Mouse (Mus musculus) MEL (cell line): ENCODE measurements around the gene Vps8. TPM values are rescaled to one million over a fixed set of nuclear protein-coding genes. Genes with fewer than 3 reads are reported as not detected.

Experiments used
- DNase-seq: peaks from one replicate; pipeline ENCODE4 v3.0.0; 2011; ENCODE audit warnings: low read depth, low spot score
- H3K27ac ChIP-seq: 2 replicates; pipeline ENCODE4 v1.5.1; 2012; ENCODE audit warnings: low read depth, mild to moderate bottlenecking, control low read depth, low read length, moderate library complexity; ENCODE audit not compliant: control insufficient read depth
- H3K27me3 ChIP-seq, 2 experiments: fragments of 150-350 bp in 1 of 2; sonication (generic) in 1 of 2; 2 replicates each; pipeline ENCODE4 v1.6.1; 2012; ENCODE audit warnings: low read length in 2 of 2, mild to moderate bottlenecking in 2 of 2, improper control_type of control experiment in 1 of 2, moderate library complexity in 1 of 2; ENCODE audit not compliant: insufficient read depth in 2 of 2, control insufficient read depth in 1 of 2
- H3K36me3 ChIP-seq, 2 experiments: 2 replicates each; pipeline ENCODE4 v1.6.1; 2012 to 2014; ENCODE audit warnings: low read length in 2 of 2, improper control_type of control experiment in 1 of 2, inconsistent platforms in 1 of 2, mild to moderate bottlenecking in 1 of 2; ENCODE audit not compliant: insufficient read depth in 2 of 2, control insufficient read depth in 1 of 2
- H3K4me1 ChIP-seq, 2 experiments: fragments of 150-350 bp in 1 of 2; sonication (generic) in 1 of 2; 2 replicates each; pipeline ENCODE4 v1.6.1; 2012; ENCODE audit warnings: low read length in 2 of 2, improper control_type of control experiment in 1 of 2, mild to moderate bottlenecking in 1 of 2; ENCODE audit not compliant: insufficient read depth in 2 of 2, control insufficient read depth in 1 of 2
- H3K4me3 ChIP-seq, 2 experiments: fragments of 150-350 bp in 1 of 2; sonication (generic) in 1 of 2; 2 replicates each; pipeline ENCODE4 v1.5.1; 2012; ENCODE audit warnings: low read depth in 2 of 2, low read length in 2 of 2, mild to moderate bottlenecking in 2 of 2, moderate library complexity in 2 of 2, control low read depth in 1 of 2, improper control_type of control experiment in 1 of 2; ENCODE audit not compliant: control insufficient read depth in 1 of 2, insufficient read depth in 1 of 2
- H3K79me2 ChIP-seq: 2 replicates; pipeline ENCODE4 v1.6.1; 2012; ENCODE audit warnings: mild to moderate bottlenecking, low read length, moderate library complexity; ENCODE audit not compliant: control insufficient read depth, poor library complexity, insufficient read depth
- H3K9ac ChIP-seq: 2 replicates; pipeline ENCODE4 v1.6.1; 2012; ENCODE audit warnings: low read depth, mild to moderate bottlenecking, control low read depth, low read length, moderate library complexity; ENCODE audit not compliant: control insufficient read depth, poor library complexity, severe bottlenecking
- H3K9me3 ChIP-seq: fragments of 150-350 bp; sonication (generic); replicated peaks from 2 replicates; pipeline ENCODE4 v1.6.1; 2012; ENCODE audit warnings: mild to moderate bottlenecking, low read length, improper control_type of control experiment, moderate library complexity; ENCODE audit not compliant: insufficient read depth
- BHLHE40 ChIP-seq: IDR thresholded peaks from 2 replicates; pipeline ENCODE4 v1.6.1; 2012; ENCODE audit warnings: low read depth, mild to moderate bottlenecking, inconsistent platforms, low read length, improper control_type of control experiment, borderline replicate concordance
- CHD2 ChIP-seq: IDR thresholded peaks from 2 replicates; pipeline ENCODE4 v1.6.1; 2011; ENCODE audit warnings: low read length, improper control_type of control experiment
- ELF1 ChIP-seq: IDR thresholded peaks from 2 replicates; pipeline ENCODE4 v1.6.1; 2014; ENCODE audit warnings: low read depth, mild to moderate bottlenecking, inconsistent platforms, low read length, improper control_type of control experiment, moderate library complexity
- EP300 ChIP-seq, 2 experiments: IDR thresholded peaks; 2 replicates each; pipeline ENCODE4 v1.6.1; 2011; ENCODE audit warnings: improper control_type of control experiment in 2 of 2, low read length in 2 of 2, low read depth in 1 of 2, mild to moderate bottlenecking in 1 of 2
- ETS1 ChIP-seq: IDR thresholded peaks from 2 replicates; pipeline ENCODE4 v1.6.1; 2012; ENCODE audit warnings: low read depth, mild to moderate bottlenecking, inconsistent platforms, low read length, improper control_type of control experiment, moderate library complexity
- GATA1 ChIP-seq: IDR thresholded peaks from 2 replicates; pipeline ENCODE4 v1.6.1; 2011; ENCODE audit warnings: low read depth, low read length, improper control_type of control experiment
- HCFC1 ChIP-seq: IDR thresholded peaks from 2 replicates; pipeline ENCODE4 v1.6.1; 2012; ENCODE audit warnings: low read depth, mild to moderate bottlenecking, inconsistent platforms, low read length, improper control_type of control experiment, moderate library complexity
- MAFK ChIP-seq: IDR thresholded peaks from 2 replicates; pipeline ENCODE4 v1.6.1; 2011; ENCODE audit warnings: low read depth, mild to moderate bottlenecking, low read length, improper control_type of control experiment, borderline replicate concordance
- MAZ ChIP-seq: IDR thresholded peaks from 2 replicates; pipeline ENCODE4 v1.6.1; 2012; ENCODE audit warnings: low read depth, mild to moderate bottlenecking, inconsistent platforms, low read length, improper control_type of control experiment
- MEF2A ChIP-seq: IDR thresholded peaks from 2 replicates; pipeline ENCODE4 v1.6.1; 2014; ENCODE audit warnings: low read depth, mild to moderate bottlenecking, inconsistent platforms, low read length, improper control_type of control experiment; ENCODE audit not compliant: poor library complexity, insufficient replicate concordance, severe bottlenecking; ENCODE audit errors: extremely low read depth
- MXI1 ChIP-seq: IDR thresholded peaks from 2 replicates; pipeline ENCODE4 v1.6.1; 2011; ENCODE audit warnings: mild to moderate bottlenecking, low read depth, low read length, improper control_type of control experiment
- MYC ChIP-seq: IDR thresholded peaks from 2 replicates; pipeline ENCODE4 v1.6.1; 2011; ENCODE audit warnings: low read depth, mild to moderate bottlenecking, low read length, improper control_type of control experiment, moderate library complexity
- NELFE ChIP-seq: IDR thresholded peaks from 2 replicates; pipeline ENCODE4 v1.6.1; 2011; ENCODE audit warnings: low read depth, low read length, improper control_type of control experiment
- NRF1 ChIP-seq: IDR thresholded peaks from 2 replicates; pipeline ENCODE4 v1.6.1; 2014; ENCODE audit warnings: low read depth, mild to moderate bottlenecking, inconsistent platforms, low read length, improper control_type of control experiment, moderate library complexity; ENCODE audit not compliant: poor library complexity, insufficient read depth, severe bottlenecking
- POLR2A ChIP-seq, 2 experiments: IDR thresholded peaks; 2 replicates each; pipeline ENCODE4 v1.6.1; 2011 to 2012; ENCODE audit warnings: low read length in 2 of 2, mild to moderate bottlenecking in 2 of 2, control low read depth in 1 of 2, improper control_type of control experiment in 1 of 2, low read depth in 1 of 2, moderate library complexity in 1 of 2; ENCODE audit not compliant: control insufficient read depth in 1 of 2, insufficient read depth in 1 of 2, poor library complexity in 1 of 2
- POLR2AphosphoS2 ChIP-seq: IDR thresholded peaks from 2 replicates; pipeline ENCODE4 v1.6.1; 2011; ENCODE audit warnings: low read length, improper control_type of control experiment
- RCOR1 ChIP-seq: IDR thresholded peaks from 2 replicates; pipeline ENCODE4 v1.6.1; 2012; ENCODE audit warnings: low read depth, mild to moderate bottlenecking, inconsistent platforms, low read length, improper control_type of control experiment
- SIN3A ChIP-seq: IDR thresholded peaks from 2 replicates; pipeline ENCODE4 v1.6.1; 2012; ENCODE audit warnings: low read length, improper control_type of control experiment, inconsistent platforms
- TBP ChIP-seq: IDR thresholded peaks from 2 replicates; pipeline ENCODE4 v1.8.0; 2011; ENCODE audit warnings: low read depth, low read length, improper control_type of control experiment
- TCF12 ChIP-seq: IDR thresholded peaks from 2 replicates; pipeline ENCODE4 v1.6.1; 2014; ENCODE audit warnings: low read depth, mild to moderate bottlenecking, inconsistent platforms, low read length, improper control_type of control experiment, moderate library complexity
- UBTF ChIP-seq: IDR thresholded peaks from 2 replicates; pipeline ENCODE4 v1.6.1; 2012; ENCODE audit warnings: low read depth, mild to moderate bottlenecking, inconsistent platforms, low read length, improper control_type of control experiment, moderate library complexity, borderline replicate concordance; ENCODE audit not compliant: insufficient read depth
- ZC3H11A ChIP-seq: IDR thresholded peaks from 2 replicates; pipeline ENCODE4 v1.6.1; 2012; ENCODE audit warnings: low read depth, mild to moderate bottlenecking, inconsistent platforms, low read length, improper control_type of control experiment
- ZKSCAN1 ChIP-seq: IDR thresholded peaks from 2 replicates; pipeline ENCODE4 v1.6.1; 2012; ENCODE audit warnings: low read depth, mild to moderate bottlenecking, inconsistent platforms, low read length, improper control_type of control experiment, moderate library complexity
- ZMIZ1 ChIP-seq: IDR thresholded peaks from 2 replicates; pipeline ENCODE4 v1.6.1; 2012; ENCODE audit warnings: low read depth, mild to moderate bottlenecking, inconsistent platforms, low read length, improper control_type of control experiment, moderate library complexity
- polyA plus RNA-seq, 2 experiments: library from polyadenylated mRNA; stranded (reverse) in 1 of 2; unstranded in 1 of 2; fragments of >175 nt in 1 of 2; fragments of >200 nt in 1 of 2; gene quantifications; 2 replicates each; pipeline versions ENCODE4 v1.2.1 to v1.2.4; 2012; ENCODE audit warnings: low replicate concordance in 2 of 2, low read depth in 1 of 2; ENCODE audit not compliant: insufficient read length in 2 of 2, insufficient read depth in 1 of 2, missing spikeins in 1 of 2
- total RNA-seq: library from RNA; depleted of rRNA; stranded (reverse); fragments of 300-350 nt; gene quantifications from 2 replicates; pipeline ENCODE4 v1.2.3, GENCODE M21; 2012

Gene Vps8
- total and polyA plus RNA-seq, 3 experiments = 10.5 to 14.0 TPM; not detected in 1

DNA sequence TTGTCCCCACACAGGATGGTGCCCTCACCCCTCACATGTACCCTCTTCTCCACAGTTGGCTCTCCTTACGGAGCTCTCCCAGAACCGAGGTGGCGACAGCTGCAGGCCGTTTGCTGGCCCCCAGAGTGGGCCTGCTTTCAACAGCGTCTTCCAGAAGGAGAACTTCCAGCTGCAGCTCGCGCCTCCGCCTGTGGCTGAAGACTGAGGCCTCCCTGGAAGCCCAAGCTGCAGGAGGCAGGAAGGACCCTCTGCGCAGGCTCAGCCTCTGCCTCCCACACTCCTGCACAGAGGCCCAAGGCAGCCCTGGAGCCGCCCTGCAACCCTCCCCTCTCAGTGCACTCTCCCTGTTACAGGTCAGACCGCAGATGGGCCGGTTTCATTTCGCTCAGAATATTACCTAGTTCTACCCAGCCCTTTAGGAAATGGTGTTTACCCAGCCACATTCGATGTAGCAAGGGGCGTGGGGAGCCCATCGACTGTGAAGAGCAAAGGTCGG, 221.2 kb downstream of the Vps8 start:
- no peaks in the 10 kb centered on the region for H3K9me3 ChIP-seq
- no peak overlapping the region for H3K27ac ChIP-seq
- no peak for DNase-seq
- no peak overlapping the region for H3K4me3 ChIP-seq
- no peak overlapping the region for H3K9ac ChIP-seq
- H3K79me2 ChIP-seq = no peaks in the 10 kb centered on the region
- H3K27me3 ChIP-seq = no peaks in the 10 kb centered on the region
- TF ChIP-seq MEF2A = no peak
- TF ChIP-seq ELF1 = no peak
- no peak for TF ChIP-seq ZKSCAN1
- no peak for TF ChIP-seq ZMIZ1
- TF ChIP-seq NELFE = no peak
- no peak for TF ChIP-seq ETS1
- no peak for TF ChIP-seq POLR2A (IDR thresholded peaks at IDR 0.05; ENCODE audit: control insufficient read depth in 1 of 2, insufficient read depth in 1 of 2, low read depth in 1 of 2, low read length in 2 of 2, poor library complexity in 1 of 2)
- no peak for TF ChIP-seq TCF12
- no peak for TF ChIP-seq MYC
- no peak for TF ChIP-seq SIN3A
- TF ChIP-seq, all 39 proteins: peak for 0
- Histone ChIP-seq H3K4me1 (peaks cover 18 to 29% of the 10 kb centered on the region in 2 experiments), H3K36me3 (peaks cover 0 to 16% of the 10 kb centered on the region in 2 experiments; a peak in 2 of 4 replicates)

DNA sequence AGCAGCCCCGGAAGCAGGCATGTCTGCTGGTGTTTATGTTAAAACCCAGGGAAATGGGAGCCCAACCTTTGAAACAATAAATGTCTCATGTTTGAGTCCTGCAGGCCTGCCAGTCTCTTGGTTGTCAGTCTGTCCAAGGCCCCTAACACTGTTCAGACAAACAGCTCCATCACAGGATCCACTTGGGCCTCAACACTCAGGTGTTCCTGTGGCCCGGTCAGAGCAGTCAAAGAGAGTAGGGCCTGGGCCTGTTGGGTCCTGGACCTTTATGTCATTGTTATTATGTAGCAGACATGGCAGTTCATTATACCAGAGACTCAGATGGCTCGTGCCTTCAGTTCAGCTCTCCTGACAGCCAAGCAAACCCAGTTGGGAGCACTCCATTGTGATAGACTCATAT, 221.7 kb downstream of the Vps8 start:
- no peak overlapping the region for H3K9ac ChIP-seq
- TF ChIP-seq NRF1 (no peak), BHLHE40 (no peak), TBP (no peak), RCOR1 (no peak), EP300 (IDR thresholded peaks at IDR 0.05; ENCODE audit: low read depth in 1 of 2, low read length in 2 of 2) (no peak)
- DNase-seq = no peak
- no peaks in the 10 kb centered on the region for H3K9me3 ChIP-seq
- H3K4me3 ChIP-seq = no peak overlapping the region
- H3K36me3 ChIP-seq = peaks cover 0 to 18% of the 10 kb centered on the region in 2 experiments; a peak in 2 of 4 replicates
- no peaks in the 10 kb centered on the region for H3K27me3 ChIP-seq
- peaks cover 22 to 32% of the 10 kb centered on the region in 2 experiments for H3K4me1 ChIP-seq
- no peak overlapping the region for H3K27ac ChIP-seq
- no peaks in the 10 kb centered on the region for H3K79me2 ChIP-seq

DNA sequence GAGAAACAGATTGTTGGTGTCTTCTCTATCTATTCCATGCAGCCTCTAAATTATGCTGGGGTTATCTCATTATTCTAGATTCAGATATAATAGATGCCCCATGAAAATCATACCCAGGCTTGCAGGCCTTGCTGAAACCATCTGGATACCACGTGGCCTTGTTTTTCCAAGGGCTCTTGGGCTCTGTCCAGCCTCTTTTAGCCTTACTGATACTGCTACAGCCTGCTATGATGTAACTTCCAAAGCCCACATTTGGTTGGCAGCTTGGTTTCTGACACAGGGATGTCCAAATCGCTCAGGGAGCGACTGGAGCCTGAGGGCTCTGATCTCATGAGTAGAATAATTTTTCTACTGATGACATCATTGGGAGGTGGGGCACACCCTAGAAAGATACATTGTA, 223.0 kb downstream of the Vps8 start:
- no peaks in the 10 kb centered on the region for H3K27me3 ChIP-seq
- H3K4me3 ChIP-seq = no peak overlapping the region
- DNase-seq = no peak
- H3K36me3 ChIP-seq = peaks cover 0 to 18% of the 10 kb centered on the region in 2 experiments; a peak in 2 of 4 replicates
- H3K79me2 ChIP-seq = no peaks in the 10 kb centered on the region
- TF ChIP-seq EP300 (IDR thresholded peaks at IDR 0.05; ENCODE audit: low read depth in 1 of 2, low read length in 2 of 2) = no peak
- no peak for TF ChIP-seq ZC3H11A
- no peak for TF ChIP-seq MEF2A
- no peak for TF ChIP-seq RCOR1
- TF ChIP-seq UBTF = no peak
- no peak for TF ChIP-seq HCFC1
- no peak for TF ChIP-seq POLR2AphosphoS2
- no peak for TF ChIP-seq ELF1
- TF ChIP-seq CHD2 = no peak
- no peak for TF ChIP-seq MAZ
- TF ChIP-seq MXI1 = no peak
- TF ChIP-seq NRF1 = no peak
- TF ChIP-seq GATA1 = no peak
- no peak for TF ChIP-seq MAFK
- no peak for TF ChIP-seq ZKSCAN1
- H3K4me1 ChIP-seq = peaks cover 23 to 30% of the 10 kb centered on the region in 2 experiments
- H3K9ac ChIP-seq = no peak overlapping the region
- no peaks in the 10 kb centered on the region for H3K9me3 ChIP-seq
- H3K27ac ChIP-seq = no peak overlapping the region
